Mouse (Mus musculus): Measurements from ENCODE around the gene Ntm. TPM values are rescaled to one million over a fixed set of nuclear protein-coding genes. Genes with fewer than 3 reads are reported as not detected.

Ntm gene
- polyA plus RNA-seq, 1 experiment = not detected

- H3K36me3 ChIP-seq (ENCODE audit: control insufficient read depth, insufficient read depth) = no peaks in the 10 kb centered on the region
- H3K4me2 ChIP-seq (ENCODE audit: low read depth) = no peak overlapping the region
- H3K27me3 ChIP-seq (ENCODE audit: control insufficient read depth, insufficient read depth, insufficient read length) = no peaks in the 10 kb centered on the region
- no peak overlapping the region for H3ac ChIP-seq (ENCODE audit: control insufficient read depth, insufficient read length)
- TF ChIP-seq MYOD1 (IDR thresholded peaks at IDR 0.05; ENCODE audit: control insufficient read depth in 1 of 3, insufficient read length in 2 of 3, low read depth in 2 of 3) = no peak
- no peak for TF ChIP-seq CEBPB (IDR thresholded peaks at IDR 0.05; ENCODE audit: insufficient read depth, poor library complexity, severe bottlenecking)
- TF ChIP-seq TCF3 (IDR thresholded peaks at IDR 0.05; ENCODE audit: insufficient read length, low read depth) = no peak
- no peak for TF ChIP-seq REST (IDR thresholded peaks at IDR 0.05; ENCODE audit: insufficient read depth, insufficient read length)
- no peak for TF ChIP-seq TCF12 (IDR thresholded peaks at IDR 0.05; ENCODE audit: insufficient read depth, poor library complexity, severe bottlenecking)
- TF ChIP-seq MYOG (IDR thresholded peaks at IDR 0.05; ENCODE audit: control insufficient read depth in 1 of 3, insufficient read depth in 1 of 3, insufficient read length in 2 of 3, low read depth in 2 of 3) = no peak
- no peak for TF ChIP-seq USF1 (IDR thresholded peaks at IDR 0.05; ENCODE audit: low read depth)
- TF ChIP-seq SRF (IDR thresholded peaks at IDR 0.05; ENCODE audit: control insufficient read depth, insufficient read length, low read depth) = no peak
- TF ChIP-seq POLR2A (IDR thresholded peaks at IDR 0.05; ENCODE audit: insufficient read length, low read depth) = no peak
- TF ChIP-seq POLR2AphosphoS2 (IDR thresholded peaks at IDR 0.05; ENCODE audit: insufficient read length, low read depth) = no peak
- TF ChIP-seq E2F4 (IDR thresholded peaks at IDR 0.05; ENCODE audit: insufficient read depth) = no peak
- no peak for TF ChIP-seq MAX (IDR thresholded peaks at IDR 0.05; ENCODE audit: low read depth)
- H3K79me2 ChIP-seq (ENCODE audit: control insufficient read depth, insufficient read depth) = no peaks in the 10 kb centered on the region
- no peak overlapping the region for H3K4me3 ChIP-seq
These were observed 760.7 kb downstream of the Ntm start for GRCm38 (mm10) chr9:29202196-29202595.

GRCm38 (mm10) chr9:29201163-29202053, 761.5 kb downstream of the Ntm start:
- no peak overlapping the region for H3K4me2 ChIP-seq (ENCODE audit: low read depth)
- H3K27me3 ChIP-seq (ENCODE audit: control insufficient read depth, insufficient read depth, insufficient read length) = no peaks in the 10 kb centered on the region

GRCm38 (mm10) chr9:29197046-29197445, 765.9 kb downstream of the Ntm start:
- no peak for TF ChIP-seq E2F4 (IDR thresholded peaks at IDR 0.05; ENCODE audit: insufficient read depth)
- no peak for TF ChIP-seq TCF12 (IDR thresholded peaks at IDR 0.05; ENCODE audit: insufficient read depth, poor library complexity, severe bottlenecking)
- TF ChIP-seq MAX (IDR thresholded peaks at IDR 0.05; ENCODE audit: low read depth) = no peak
- no peak for TF ChIP-seq TCF3 (IDR thresholded peaks at IDR 0.05; ENCODE audit: insufficient read length, low read depth)
- no peak for TF ChIP-seq MYOG (IDR thresholded peaks at IDR 0.05; ENCODE audit: control insufficient read depth in 1 of 3, insufficient read depth in 1 of 3, insufficient read length in 2 of 3, low read depth in 2 of 3)
- TF ChIP-seq CEBPB (IDR thresholded peaks at IDR 0.05; ENCODE audit: insufficient read depth, poor library complexity, severe bottlenecking) = no peak
- no peak for TF ChIP-seq REST (IDR thresholded peaks at IDR 0.05; ENCODE audit: insufficient read depth, insufficient read length)
- no peak for TF ChIP-seq MYOD1 (IDR thresholded peaks at IDR 0.05; ENCODE audit: control insufficient read depth in 1 of 3, insufficient read length in 2 of 3, low read depth in 2 of 3)
- no peak overlapping the region for H3ac ChIP-seq (ENCODE audit: control insufficient read depth, insufficient read length)
- H3K79me2 ChIP-seq (ENCODE audit: control insufficient read depth, insufficient read depth) = no peaks in the 10 kb centered on the region

More at GRCm38 (mm10) chr9:29201163-29202053, 761.5 kb downstream of the Ntm start:
- no peaks in the 10 kb centered on the region for H3K36me3 ChIP-seq (ENCODE audit: control insufficient read depth, insufficient read depth)
- no peak overlapping the region for H3ac ChIP-seq (ENCODE audit: control insufficient read depth, insufficient read length)
- no peak overlapping the region for H3K4me3 ChIP-seq
- no peak for TF ChIP-seq MYOD1 (IDR thresholded peaks at IDR 0.05; ENCODE audit: control insufficient read depth in 1 of 3, insufficient read length in 2 of 3, low read depth in 2 of 3)
- TF ChIP-seq TCF12 (IDR thresholded peaks at IDR 0.05; ENCODE audit: insufficient read depth, poor library complexity, severe bottlenecking) = no peak
- no peak for TF ChIP-seq TCF3 (IDR thresholded peaks at IDR 0.05; ENCODE audit: insufficient read length, low read depth)
- H3K79me2 ChIP-seq (ENCODE audit: control insufficient read depth, insufficient read depth) = no peaks in the 10 kb centered on the region

GRCm38 (mm10) chr9:29194265-29194664, 768.7 kb downstream of the Ntm start:
- TF ChIP-seq TCF12 (IDR thresholded peaks at IDR 0.05; ENCODE audit: insufficient read depth, poor library complexity, severe bottlenecking) (no peak), MYOD1 (IDR thresholded peaks at IDR 0.05; ENCODE audit: control insufficient read depth in 1 of 3, insufficient read length in 2 of 3, low read depth in 2 of 3) (no peak), MAX (IDR thresholded peaks at IDR 0.05; ENCODE audit: low read depth) (no peak), POLR2AphosphoS2 (IDR thresholded peaks at IDR 0.05; ENCODE audit: insufficient read length, low read depth) (no peak), MYOG (IDR thresholded peaks at IDR 0.05; ENCODE audit: control insufficient read depth in 1 of 3, insufficient read depth in 1 of 3, insufficient read length in 2 of 3, low read depth in 2 of 3) (no peak), TCF3 (IDR thresholded peaks at IDR 0.05; ENCODE audit: insufficient read length, low read depth) (no peak), SRF (IDR thresholded peaks at IDR 0.05; ENCODE audit: control insufficient read depth, insufficient read length, low read depth) (no peak), REST (IDR thresholded peaks at IDR 0.05; ENCODE audit: insufficient read depth, insufficient read length) (no peak), USF1 (IDR thresholded peaks at IDR 0.05; ENCODE audit: low read depth) (no peak)
- H3K27me3 ChIP-seq (ENCODE audit: control insufficient read depth, insufficient read depth, insufficient read length) = no peaks in the 10 kb centered on the region
- no peak overlapping the region for H3K4me3 ChIP-seq
- H3K4me2 ChIP-seq (ENCODE audit: low read depth) = no peak overlapping the region
- no peak overlapping the region for H3ac ChIP-seq (ENCODE audit: control insufficient read depth, insufficient read length)
- H3K36me3 ChIP-seq (ENCODE audit: control insufficient read depth, insufficient read depth) = no peaks in the 10 kb centered on the region
- H3K79me2 ChIP-seq (ENCODE audit: control insufficient read depth, insufficient read depth) = no peaks in the 10 kb centered on the region

More at GRCm38 (mm10) chr9:29197046-29197445, 765.9 kb downstream of the Ntm start:
- H3K4me3 ChIP-seq = no peak overlapping the region
- no peaks in the 10 kb centered on the region for H3K36me3 ChIP-seq (ENCODE audit: control insufficient read depth, insufficient read depth)
- no peaks in the 10 kb centered on the region for H3K27me3 ChIP-seq (ENCODE audit: control insufficient read depth, insufficient read depth, insufficient read length)
- no peak overlapping the region for H3K4me2 ChIP-seq (ENCODE audit: low read depth)

GRCm38 (mm10) chr9:29183011-29183410, 779.9 kb downstream of the Ntm start:
- Histone ChIP-seq H3K27me3 (ENCODE audit: control insufficient read depth, insufficient read depth, insufficient read length) (no peaks in the 10 kb centered on the region), H3K4me2 (ENCODE audit: low read depth) (no peak overlapping the region), H3K4me3 (no peak overlapping the region), H3K36me3 (ENCODE audit: control insufficient read depth, insufficient read depth) (no peaks in the 10 kb centered on the region), H3ac (ENCODE audit: control insufficient read depth, insufficient read length) (no peak overlapping the region), H3K79me2 (ENCODE audit: control insufficient read depth, insufficient read depth) (no peaks in the 10 kb centered on the region)
- TF ChIP-seq CEBPB (IDR thresholded peaks at IDR 0.05; ENCODE audit: insufficient read depth, poor library complexity, severe bottlenecking) = no peak
- no peak for TF ChIP-seq TCF12 (IDR thresholded peaks at IDR 0.05; ENCODE audit: insufficient read depth, poor library complexity, severe bottlenecking)
- TF ChIP-seq E2F4 (IDR thresholded peaks at IDR 0.05; ENCODE audit: insufficient read depth) = no peak
- TF ChIP-seq REST (IDR thresholded peaks at IDR 0.05; ENCODE audit: insufficient read depth, insufficient read length) = no peak
- no peak for TF ChIP-seq POLR2A (IDR thresholded peaks at IDR 0.05; ENCODE audit: insufficient read length, low read depth)
- no peak for TF ChIP-seq SRF (IDR thresholded peaks at IDR 0.05; ENCODE audit: control insufficient read depth, insufficient read length, low read depth)
- TF ChIP-seq USF1 (IDR thresholded peaks at IDR 0.05; ENCODE audit: low read depth) = no peak
- no peak for TF ChIP-seq TCF3 (IDR thresholded peaks at IDR 0.05; ENCODE audit: insufficient read length, low read depth)
- TF ChIP-seq MAX (IDR thresholded peaks at IDR 0.05; ENCODE audit: low read depth) = no peak
- TF ChIP-seq POLR2AphosphoS2 (IDR thresholded peaks at IDR 0.05; ENCODE audit: insufficient read length, low read depth) = no peak
- TF ChIP-seq MYOD1 (IDR thresholded peaks at IDR 0.05; ENCODE audit: control insufficient read depth in 1 of 3, insufficient read length in 2 of 3, low read depth in 2 of 3) = no peak
- no peak for TF ChIP-seq MYOG (IDR thresholded peaks at IDR 0.05; ENCODE audit: control insufficient read depth in 1 of 3, insufficient read depth in 1 of 3, insufficient read length in 2 of 3, low read depth in 2 of 3)
